Mouse (Mus musculus) kidney, adult 8-10 months (tissue): Measurements from ENCODE around the gene Cfd.
A peak's percentile ranks its signal among the peaks of the same experiment; 100 is the strongest.

Experiments
- DNase-seq, 2 experiments: peaks; one replicate each; pipeline ENCODE4 v3.0.0; 2022

Cfd gene

DNA sequence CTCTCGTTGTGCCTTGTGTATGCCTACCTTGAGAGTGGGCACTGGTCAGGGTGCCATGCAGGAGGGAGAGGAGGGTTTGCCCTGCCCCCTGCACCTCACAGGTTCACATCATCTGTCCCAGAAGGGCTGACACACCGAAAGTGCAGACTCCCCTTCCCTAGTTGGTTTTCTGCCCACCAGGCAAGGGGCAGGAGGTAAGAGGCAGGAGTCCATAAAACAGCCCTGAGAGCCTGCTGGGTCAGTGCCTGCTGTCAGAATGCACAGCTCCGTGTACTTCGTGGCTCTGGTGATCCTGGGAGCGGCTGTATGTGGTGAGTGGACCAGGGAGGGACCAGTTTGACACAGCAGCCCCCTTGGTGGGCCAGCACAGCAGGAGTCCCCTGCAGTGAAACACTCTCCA, at the start of gene Cfd:
Gene Cfd (plus strand): TSS at position 184 of the 400 bp plus-strand sequence.
- no peak for DNase-seq

DNA sequence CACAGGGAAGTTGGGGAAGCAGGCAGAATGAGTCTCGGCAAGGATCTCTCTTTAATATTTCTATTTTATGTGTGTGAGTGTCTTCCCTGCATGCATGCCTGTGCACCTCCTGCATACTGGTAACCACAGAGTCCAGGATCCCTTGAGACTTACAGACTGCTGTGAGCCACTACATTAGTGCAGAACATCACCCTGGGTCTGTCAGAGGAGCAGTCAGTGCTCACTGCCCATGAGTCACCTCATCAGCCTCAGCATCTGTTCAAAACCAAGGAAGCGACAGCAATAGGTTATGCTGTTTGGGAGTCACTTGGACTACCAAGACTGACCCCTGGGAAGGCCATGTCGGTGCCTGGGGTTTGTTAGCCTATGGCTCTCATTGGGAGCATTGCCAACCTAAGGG, 48.3 kb upstream of the Cfd start:
- DNase-seq, result no peak

DNA sequence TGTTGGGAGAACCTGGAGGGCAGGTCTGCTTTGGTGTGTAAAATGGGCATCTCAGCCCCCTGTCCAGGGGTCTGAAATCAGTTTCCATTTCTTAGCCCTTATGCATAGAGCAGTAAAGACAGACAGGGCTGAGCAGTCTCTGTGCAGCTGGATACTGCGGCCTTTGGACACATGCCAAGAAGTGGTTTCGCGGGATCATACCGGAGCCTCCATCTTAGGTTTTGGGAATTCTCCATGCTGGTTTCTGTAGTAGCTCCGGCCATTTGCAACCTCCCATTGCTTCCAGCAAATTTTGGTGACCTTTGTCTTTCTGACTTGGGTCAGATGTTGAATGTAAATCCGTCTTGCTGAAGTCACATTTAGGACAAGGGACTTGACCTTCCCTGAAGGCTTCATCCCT, 47.2 kb upstream of the Cfd start:
- DNase-seq, result no peak

DNA sequence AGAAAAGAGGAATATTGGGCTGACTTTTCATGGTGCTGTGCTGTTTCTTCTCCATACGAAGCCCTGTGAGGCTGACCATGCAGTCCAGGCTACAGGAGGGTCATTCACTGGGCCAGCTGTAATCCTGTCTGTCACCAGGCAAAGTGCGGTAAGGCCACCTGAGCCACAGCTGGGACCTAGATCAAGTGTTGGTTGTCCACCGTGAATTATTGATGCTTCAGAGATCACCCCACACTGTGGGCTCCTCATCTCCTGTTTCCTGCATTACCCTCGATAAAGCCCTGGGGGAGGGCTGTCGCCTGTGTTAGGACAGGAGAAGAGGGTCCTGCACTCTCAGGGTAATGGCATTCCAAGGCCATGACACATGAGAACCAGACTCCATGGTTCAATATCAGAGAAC, 44.1 kb upstream of the Cfd start:
- no peak for DNase-seq

DNA sequence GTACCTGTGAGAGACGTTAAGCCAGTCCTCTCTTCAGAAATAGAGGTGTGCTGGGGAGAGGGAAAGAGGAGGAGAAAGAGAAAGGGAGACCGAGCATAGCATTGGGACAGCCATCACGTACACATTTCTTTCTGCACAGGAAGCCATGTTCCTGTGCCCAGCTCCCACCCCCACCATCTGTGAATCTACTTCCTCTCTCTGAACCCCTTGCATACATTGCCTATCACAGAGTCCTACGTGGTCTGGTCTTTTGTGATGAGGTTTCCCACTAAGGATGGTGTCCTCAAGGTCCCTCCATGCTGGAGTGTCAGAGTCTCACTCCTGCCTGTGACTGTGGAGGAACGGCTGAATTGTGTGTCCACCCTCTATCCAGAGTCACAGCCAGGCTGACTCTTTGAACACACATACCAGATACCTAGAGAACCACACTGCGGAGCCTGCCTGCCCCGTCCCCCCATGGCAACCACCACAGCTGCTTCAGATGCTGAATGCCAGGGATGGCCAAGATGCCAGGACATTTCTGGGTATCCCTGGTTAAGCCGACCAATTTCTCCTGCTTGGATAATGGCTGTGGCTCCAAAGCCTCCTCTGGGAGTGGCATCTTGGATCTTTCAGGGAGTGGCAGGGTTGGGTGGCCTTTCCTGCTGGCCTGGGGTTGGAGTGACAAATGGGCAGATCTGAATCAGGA, 40.6 kb upstream of the Cfd start:
- no peak for DNase-seq

DNA sequence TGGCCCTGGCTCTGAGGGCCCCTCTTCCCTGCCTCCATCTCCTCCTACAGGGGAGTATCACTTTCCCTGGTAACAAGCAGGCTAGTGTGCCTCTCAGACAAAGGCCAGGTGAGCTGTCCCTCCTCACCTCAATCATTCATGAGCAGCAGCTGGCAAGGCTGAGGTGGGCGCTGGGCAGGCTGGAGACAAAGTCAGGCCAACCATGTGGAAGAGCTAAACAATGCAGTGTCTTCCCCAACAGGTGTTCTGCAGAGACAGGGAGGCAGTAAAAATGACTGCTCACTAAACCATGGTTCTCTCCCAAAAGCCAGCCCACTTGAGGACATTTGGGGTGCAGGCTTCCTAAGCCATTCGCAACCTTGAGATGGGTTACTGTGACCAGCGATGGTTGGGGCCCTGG, 39.0 kb upstream of the Cfd start:
- no peak for DNase-seq

DNA sequence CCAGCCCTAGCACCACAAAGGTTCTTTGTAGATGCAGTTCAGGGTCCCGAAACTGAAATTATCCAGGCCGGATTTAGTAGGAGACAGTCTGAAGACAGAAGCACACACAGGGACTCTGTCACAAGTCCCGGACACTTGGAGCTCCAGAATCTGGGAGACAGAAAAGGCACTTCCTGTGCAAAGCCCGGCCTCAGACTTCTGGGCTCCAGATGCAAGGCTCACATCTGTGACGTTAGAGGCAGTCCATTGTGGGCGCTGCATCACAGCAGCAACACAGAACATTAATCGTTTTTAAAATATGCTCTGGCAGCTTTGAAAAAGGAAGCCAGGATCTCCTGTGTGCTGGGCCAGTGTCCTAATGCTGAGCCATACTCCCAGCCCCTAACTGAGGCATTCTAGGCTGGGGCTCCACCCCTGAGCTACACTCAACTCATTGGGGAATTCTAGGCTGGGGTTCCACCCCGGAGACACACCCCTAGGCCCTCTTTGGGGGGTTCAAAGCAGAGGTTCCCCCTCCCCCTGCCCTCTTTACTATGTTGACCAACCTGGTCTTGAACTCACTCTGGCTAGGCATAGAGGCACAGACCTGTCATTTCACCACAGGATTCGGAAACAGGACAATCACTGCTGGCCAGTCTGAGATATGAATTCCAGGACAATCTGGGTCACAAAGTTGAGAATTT, 38.4 kb upstream of the Cfd start:
- peak; percentile 58 to 68 for DNase-seq

DNA sequence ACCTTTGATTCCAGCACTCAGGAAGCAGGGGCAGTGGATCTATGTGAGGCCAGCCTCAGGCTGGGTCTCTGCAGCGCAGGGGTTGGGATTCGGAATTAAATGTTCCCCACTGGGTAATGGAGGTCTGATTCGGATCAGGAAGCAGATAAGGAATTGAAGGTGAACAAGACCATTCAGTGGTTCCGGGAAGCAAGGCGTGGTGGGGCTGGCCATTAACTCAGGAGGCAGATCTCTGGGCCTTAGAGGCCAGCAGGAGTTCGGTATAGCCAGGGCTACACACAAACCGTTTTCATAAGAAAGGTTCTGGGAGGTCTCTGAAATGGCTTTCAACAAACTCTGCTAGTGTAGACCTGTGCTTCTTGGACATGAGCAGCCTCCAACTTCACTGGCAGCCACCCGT, 37.8 kb upstream of the Cfd start:
- DNase-seq, result no peak

DNA sequence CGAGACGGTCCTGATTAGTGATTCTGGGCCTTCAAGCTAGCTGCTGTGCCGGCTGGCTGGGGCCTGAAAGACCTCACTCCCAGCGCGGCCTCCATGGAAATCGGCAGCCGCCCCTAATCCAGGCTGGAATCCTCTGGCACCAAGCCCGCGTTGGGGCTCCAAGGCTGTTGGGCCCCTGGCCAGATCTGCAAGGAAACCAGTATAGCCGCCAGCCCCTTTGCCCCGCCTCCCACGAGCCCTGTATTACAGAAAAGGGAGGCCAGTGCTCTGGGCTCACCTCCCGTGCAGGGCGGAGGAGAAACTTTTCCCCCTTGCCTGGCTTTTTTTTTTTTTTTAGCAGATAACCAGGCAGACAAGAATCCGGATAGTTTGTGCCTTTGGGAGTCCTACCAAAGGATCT, 37.3 kb upstream of the Cfd start:
- peak; percentile 95 to 97 for DNase-seq

DNA sequence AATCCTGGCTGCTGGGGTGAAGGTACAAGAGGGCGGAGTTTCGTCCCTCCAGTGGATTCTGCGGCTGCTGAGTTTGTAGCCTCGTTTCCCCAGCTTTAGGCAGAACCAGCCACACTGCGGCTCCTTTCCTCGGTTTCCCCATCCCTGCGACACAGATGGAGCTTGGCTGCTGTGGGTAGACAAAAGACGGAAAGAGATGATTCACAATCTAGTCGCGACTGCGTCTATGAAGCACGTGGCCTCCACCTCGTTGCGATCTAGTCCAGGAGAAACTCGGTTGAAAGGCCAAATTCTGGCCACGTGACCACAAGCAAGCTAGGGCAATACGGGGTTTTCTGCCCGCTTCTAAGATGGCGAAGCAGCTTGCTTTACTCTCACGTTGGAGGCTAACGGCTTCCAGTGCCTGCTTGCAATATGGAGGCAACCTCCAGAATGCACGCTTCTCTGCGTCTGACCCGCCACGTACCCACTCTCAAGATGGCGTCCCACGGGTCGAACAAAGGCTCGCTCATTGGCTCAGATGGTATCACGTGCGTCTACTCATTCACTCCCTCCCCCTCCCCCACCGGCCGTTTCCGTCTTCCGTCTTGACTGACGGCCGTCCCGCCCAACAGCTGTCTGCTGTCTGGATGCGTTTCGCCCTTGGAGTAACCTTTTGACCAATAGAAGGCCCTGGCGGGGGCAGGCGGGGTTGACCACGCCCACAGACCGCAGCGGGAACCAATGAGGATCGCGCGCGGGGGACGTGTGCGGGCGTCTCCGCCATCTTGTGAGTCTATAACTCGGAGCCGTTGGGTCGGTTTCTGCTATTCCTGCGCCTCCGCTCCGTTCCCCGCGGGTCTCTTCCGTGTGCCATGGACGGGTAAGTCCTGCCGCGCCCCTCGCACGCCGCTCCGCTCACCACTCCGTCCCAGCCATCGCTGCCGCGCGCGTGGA, 36.5 kb upstream of the Cfd start, which contains the start of gene Ptbp1:
Gene Ptbp1 (plus strand): TSS at position 568 of the 936 bp plus-strand sequence.
- DNase-seq, result peak; percentile 99

DNA sequence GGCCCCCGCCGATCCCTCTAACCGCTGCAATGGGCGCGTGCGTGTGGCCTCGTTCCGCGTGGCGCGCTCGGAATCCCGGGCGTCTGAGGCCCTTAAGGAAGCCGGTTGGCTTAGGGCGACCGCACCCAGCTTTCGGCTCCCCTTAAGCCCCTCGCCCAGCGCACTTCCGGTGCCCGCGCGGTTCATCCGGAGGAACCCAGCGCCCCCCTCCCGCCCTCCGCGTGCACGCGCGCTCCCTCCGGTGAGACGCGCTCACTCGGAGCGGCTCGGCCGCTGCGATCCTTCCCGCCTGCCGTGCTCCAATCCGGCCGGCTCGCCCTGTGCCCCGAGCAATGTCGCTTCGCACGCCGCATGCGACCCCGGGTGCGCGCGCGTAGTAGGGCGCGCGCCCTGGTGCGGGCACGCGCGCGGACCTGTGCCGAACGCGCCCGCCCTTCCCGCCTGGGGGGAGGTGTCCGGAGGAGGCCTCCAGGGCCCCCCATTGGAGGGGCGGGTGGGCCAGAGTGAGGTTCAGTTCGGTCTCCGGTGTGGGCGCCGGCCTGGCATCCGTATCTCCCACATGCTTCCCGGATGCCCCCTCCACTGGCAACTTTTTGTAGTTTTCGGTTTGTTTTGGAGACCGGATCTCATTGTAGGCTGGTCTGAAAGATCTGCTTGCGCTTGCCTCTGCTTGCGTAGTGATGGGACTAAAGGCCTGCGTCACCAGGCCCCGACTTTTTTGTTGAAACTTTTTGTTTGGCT, 35.7 kb upstream of the Cfd start:
- DNase-seq, result peak in 1 of 2 experiments; percentile 63

DNA sequence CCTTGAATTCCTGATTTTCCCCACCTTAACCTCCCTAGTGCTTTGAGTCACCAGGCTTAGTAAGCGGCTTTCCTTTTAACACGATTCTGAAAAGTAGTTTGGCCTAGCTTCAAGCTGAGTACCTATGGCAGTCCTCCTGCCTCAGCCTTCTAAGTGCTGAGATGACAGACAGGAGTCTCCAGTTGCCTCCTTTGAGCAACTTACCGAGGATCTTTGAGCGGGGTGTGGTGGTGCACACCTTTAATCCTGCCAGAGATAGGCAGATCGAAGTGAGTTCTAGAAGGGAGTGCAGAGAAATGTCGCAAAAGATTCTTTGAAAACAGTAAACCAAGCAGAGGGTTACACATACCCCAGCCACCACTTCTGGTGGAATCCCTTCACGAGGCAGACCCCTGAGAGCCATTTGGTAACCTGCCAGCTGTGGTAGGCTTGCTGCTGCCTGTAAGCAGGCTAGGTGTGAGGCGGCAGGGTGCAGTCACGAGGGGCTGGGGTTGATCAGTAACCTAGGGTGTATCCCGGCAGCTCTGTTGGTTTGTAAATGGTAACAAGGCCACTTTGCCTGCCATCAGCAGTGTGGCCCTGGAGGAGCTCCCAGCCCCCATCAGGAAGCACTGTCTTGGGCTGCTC, 35.0 kb upstream of the Cfd start:
- peak; percentile 93 to 96 for DNase-seq

DNA sequence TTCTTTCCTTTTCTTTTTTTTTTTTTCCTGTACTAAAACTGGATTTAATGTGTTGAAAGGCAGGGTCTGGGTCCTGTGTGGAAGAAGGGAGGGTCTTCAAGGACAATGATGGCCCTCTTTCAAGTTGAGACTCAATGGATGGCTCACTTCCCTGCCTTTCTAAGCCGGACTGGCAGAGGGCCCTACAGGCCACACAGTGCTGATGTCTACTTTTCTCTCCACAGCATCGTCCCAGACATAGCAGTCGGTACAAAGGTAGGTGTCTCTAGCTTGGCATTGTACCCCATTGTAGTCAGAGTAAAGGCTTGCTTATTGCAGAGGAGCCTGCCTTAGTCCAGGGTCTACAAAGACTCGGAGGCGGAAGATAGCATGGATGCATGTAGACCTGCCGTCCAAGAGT, 34.4 kb upstream of the Cfd start:
- no peak for DNase-seq

DNA sequence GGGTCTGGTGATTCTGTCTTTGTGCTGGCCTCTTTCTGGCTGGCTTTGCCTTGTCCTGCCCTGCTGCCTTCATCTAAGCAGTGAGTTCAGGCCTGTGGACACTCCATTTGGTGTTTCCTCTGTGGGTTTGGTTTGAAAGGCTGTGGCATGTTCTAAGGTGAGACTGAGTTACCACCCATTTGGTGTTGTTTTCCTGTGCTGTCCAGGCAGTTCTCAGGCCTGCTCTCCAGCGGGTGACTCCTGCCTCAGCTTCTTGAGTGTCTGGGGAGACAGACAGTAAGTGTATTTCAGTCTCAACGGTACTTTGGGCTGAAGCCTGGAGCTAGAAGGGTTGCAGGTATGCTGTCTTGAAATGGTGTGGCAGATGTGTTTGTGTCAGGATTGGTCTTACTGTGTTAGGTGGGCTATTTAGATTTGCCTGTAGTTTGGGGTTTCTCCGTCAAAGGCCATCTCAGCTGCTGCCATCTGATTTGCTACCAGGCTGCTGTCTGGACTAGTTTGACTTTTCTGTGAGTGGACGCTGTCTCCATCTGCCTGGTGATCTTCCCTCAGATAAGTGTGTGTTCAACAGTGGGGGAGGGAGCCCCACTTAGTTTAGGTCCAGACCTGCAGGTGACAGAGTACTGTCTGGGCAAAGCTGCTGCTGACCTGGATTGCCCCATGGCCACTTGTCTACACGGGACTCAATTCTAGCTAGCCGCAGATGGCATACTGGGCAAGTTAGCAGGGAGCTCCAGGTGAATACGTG, 33.8 kb upstream of the Cfd start:
- no peak for DNase-seq

DNA sequence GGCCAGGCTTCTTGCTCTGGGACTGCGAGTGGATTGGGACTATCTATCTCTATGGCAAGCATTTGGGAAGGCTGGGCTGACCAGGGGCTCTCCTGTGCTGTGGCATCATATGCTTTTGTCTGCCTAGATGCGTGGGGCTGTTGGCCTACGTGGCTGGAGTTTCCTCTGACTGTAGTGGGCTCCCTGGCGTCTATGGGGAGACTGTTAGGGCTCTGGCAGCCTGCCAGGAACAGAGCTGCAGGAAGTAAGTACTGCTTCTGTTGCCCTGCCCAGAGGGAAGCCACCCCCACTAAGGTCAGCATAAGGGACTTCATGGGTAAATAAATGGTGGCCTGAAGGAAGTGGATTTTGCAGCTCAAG, 33.2 kb upstream of the Cfd start:
- peak; percentile 78 to 80 for DNase-seq

DNA sequence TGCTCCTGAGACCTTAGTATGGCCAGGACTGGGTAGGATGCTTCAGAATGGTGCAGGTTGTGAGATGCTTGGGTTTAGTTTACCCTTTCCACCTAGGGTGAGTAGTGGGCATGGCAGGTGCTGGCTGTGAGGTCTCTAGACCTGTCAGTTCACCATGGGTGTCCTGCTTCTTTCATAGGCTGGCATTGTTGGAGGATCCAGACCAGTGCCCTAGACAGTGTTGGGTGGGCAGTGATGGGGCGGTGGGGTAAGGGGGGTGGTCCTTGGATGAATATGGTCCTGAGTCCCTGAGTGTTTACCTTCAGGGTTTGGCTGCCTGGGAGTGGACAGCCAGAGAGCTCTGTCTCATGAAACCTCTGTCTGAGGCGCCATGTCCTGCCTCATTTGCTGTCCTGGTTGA, 32.8 kb upstream of the Cfd start:
- no peak for DNase-seq

DNA sequence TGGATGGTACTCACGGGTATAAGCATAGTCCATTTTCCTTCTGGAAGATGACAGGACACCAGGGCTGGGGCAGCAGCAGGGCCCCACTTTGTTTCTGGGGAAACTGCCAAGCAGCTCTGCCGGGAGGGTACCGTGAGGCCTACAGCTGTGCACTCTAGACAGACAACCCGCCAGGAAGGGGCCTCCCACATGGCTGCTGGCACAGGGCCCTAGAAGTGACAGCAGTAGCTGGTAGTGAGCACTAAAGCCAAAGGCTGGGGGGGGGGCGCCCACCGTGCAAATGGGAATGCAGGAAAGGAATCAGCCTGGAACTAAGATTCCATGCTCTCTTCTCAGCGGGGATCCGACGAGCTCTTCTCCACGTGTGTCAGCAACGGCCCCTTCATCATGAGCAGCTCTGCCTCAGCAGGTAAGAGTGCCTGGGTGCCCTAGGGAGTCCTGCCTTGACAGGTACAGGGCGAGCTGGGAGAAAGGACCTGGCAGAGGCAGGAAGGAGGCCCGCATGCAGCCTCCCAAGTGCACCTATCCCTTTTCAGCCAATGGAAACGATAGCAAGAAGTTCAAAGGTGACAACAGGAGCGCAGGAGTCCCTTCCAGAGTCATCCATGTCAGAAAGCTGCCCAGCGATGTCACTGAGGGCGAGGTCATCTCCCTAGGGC, 32.1 kb upstream of the Cfd start:
- peak in 1 of 2 experiments; percentile 67 for DNase-seq

DNA sequence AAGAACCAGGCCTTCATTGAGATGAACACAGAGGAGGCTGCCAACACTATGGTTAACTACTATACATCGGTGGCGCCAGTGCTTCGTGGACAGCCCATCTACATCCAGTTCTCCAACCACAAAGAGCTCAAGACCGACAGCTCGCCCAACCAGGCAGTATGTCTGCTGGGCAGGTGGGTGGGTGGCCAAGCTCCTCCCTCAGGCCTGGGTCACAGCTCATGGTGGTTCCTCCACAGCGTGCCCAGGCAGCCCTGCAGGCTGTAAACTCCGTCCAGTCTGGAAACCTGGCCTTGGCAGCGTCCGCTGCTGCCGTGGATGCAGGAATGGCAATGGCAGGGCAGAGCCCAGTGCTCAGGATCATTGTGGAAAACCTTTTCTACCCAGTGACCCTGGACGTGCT, 31.5 kb upstream of the Cfd start:
- DNase-seq, result no peak

DNA sequence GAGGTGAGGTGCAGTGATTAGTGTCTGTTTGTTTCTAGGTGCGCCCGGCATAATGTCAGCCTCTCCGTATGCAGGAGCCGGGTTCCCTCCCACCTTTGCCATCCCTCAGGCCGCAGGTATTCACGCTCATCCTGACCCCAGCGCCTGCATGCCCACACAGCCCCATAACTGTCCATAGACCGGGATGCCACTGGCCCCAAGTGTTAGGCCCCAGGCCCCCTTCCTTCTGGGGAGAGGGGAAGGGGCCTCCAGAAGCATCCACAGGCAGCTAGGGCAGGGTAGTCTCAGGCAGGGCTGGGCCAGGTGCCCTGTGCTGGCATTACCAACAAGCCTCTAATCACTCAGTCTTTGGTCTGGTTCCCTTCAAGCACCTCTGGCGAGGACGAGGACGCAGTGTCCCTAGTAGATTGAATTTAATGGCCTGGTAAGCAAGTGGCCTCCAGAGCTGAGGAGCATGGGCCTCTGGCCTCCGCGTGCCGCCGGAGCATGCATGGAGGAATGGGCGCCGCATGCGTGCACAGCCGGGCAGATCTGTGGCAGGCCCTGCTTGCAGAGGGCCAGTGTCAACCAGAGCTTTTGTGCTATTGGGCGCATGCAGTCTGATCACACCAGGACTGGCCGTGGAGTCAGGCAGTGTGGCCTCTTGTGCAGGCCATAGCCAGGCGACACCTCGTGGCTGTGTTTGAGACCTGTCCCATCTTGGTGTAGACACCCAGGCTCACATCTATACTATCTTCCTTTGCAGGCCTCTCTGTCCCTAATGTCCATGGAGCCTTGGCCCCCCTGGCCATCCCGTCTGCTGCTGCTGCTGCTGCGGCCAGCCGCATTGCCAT, 30.4 kb upstream of the Cfd start:
- DNase-seq, result no peak
